Mouse (Mus musculus) stomach, embryonic 16.5 days (tissue): Measurements from ENCODE around the gene Ddit4. TPM values are rescaled to one million over a fixed set of nuclear protein-coding genes. Genes with fewer than 3 reads are reported as not detected.

Experiments
- ATAC-seq: fragments of 200-750 bp; cut with Nextera tagmentation; 2 replicates; pipeline ENCODE4 v1.8.0; 2017; ENCODE audit warnings: moderate number of reproducible peaks, moderate TSS enrichment; ENCODE audit not compliant: insufficient read depth, low FRiP score
- H3K27ac ChIP-seq: fragments of 300-500 bp; sonication (generic); 2 replicates; pipeline ENCODE4 v1.5.1; 2014; ENCODE audit warnings: low read length
- H3K27me3 ChIP-seq: fragments of 300-500 bp; sonication (generic); 2 replicates; pipeline ENCODE4 v1.6.1; 2014; ENCODE audit warnings: low read length, control low read depth, mixed read lengths; ENCODE audit not compliant: control insufficient read depth, insufficient read depth
- H3K36me3 ChIP-seq: fragments of 300-500 bp; sonication (generic); 2 replicates; pipeline ENCODE4 v1.6.1; 2014; ENCODE audit warnings: low read length; ENCODE audit not compliant: control insufficient read depth, insufficient read depth
- H3K4me1 ChIP-seq: fragments of 300-500 bp; sonication (generic); 2 replicates; pipeline ENCODE4 v1.6.1; 2014; ENCODE audit warnings: low read length, control low read depth, mixed read lengths; ENCODE audit not compliant: control insufficient read depth, insufficient read depth
- H3K4me2 ChIP-seq: fragments of 300-500 bp; sonication (generic); 2 replicates; pipeline ENCODE4 v1.6.1; 2014; ENCODE audit warnings: low read depth, low read length, mixed read lengths
- H3K4me3 ChIP-seq: fragments of 300-500 bp; sonication (generic); replicated peaks from 2 replicates; pipeline ENCODE4 v1.5.1; 2014; ENCODE audit warnings: mild to moderate bottlenecking, low read length
- H3K9ac ChIP-seq: fragments of 300-500 bp; sonication (generic); 2 replicates; pipeline ENCODE4 v1.6.1; 2014; ENCODE audit warnings: low read length
- H3K9me3 ChIP-seq: fragments of 300-500 bp; sonication (generic); replicated peaks from 2 replicates; pipeline ENCODE4 v1.6.1; 2016; ENCODE audit warnings: low read length, control low read depth; ENCODE audit not compliant: control insufficient read depth
- WGBS: fragments of 180-500 bp; shearing (Covaris S2); extraction: QIAGEN DNeasy Blood & Tissue Kit; methylation state at CpG from one replicate; pipeline ENCODE4 v1.1.7; 2014; 5-methylcytosine and 5-hydroxymethylcytosine counted together
- polyA plus RNA-seq: library from polyadenylated mRNA; unstranded; fragments of >200 nt; fragmentation: Nextera tagmentation; extraction: Ambion mirVana; gene quantifications from 2 replicates; pipeline ENCODE4 v1.2.1, GENCODE M21; 2015

Ddit4 gene
- polyA plus RNA-seq, 1 experiment from 2014 or later, result 34.8 TPM

DNA sequence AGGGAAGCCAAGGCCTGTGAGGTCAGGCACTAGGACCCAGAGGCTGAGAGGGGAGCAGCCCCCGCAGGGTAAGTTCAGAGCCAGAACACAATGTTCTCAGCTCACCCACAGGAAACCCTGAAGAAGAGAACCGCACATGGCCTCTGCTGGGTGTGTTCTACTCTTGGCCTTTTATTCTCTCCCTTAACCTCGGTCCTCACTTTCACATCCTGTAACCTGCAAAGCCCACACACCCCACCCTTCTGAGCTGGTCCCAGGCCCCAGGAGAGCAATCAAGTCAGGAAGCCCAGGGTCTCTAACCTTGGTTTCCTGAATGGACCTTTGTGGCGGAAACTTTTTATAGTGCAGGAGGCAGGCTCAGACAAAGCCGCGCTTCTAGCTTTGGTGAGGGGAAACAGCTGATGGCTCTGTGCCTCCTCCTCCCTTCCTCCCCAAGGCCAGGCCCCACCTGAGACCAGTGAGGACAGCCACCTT lies 22.6 kb upstream of the Ddit4 start:
- Histone ChIP-seq H3K9ac (peak overlapping the region; percentile 52), H3K4me2 (0 out of 2 replicates have a peak overlapping the region, but pooled peaks have one; percentile 3), H3K4me1 (peaks cover 44% of the 10 kb centered on the region), H3K27me3 (no peaks in the 10 kb centered on the region), H3K36me3 (no peaks in the 10 kb centered on the region), H3K27ac (peak overlapping the region; percentile 79), H3K4me3 (no peak overlapping the region), H3K9me3 (no peaks in the 10 kb centered on the region)
- ATAC-seq, result peak; percentile 57
- 10% methylated on average over 6 of the region's 6 CpGs for WGBS

DNA sequence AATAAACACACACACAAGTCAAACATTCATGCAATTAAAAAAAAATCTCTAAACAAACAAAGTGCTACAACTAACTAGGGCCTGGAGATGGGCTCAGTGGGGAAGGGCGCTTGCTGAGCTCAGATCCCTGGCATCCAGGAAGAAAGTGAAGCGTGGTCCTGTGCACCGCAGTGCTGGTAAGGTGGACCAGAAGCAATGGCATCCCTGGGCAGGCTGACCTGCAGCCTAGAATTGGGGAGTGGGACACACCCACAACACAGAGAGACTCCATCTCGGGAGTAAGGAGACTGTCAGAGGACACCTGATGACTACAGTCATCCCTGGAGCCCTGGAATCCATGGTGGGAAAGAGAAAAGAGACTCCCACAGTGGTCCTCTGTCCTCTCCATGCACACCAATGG lies 21.8 kb upstream of the Ddit4 start:
- Histone ChIP-seq H3K36me3 (no peaks in the 10 kb centered on the region), H3K4me1 (peaks cover 35% of the 10 kb centered on the region), H3K27me3 (no peaks in the 10 kb centered on the region), H3K9ac (0 out of 2 replicates have a peak overlapping the region, but pooled peaks have one; percentile 2), H3K27ac (peak overlapping the region; percentile 79), H3K9me3 (no peaks in the 10 kb centered on the region), H3K4me2 (no peak overlapping the region), H3K4me3 (no peak overlapping the region)
- ATAC-seq, result no peak
- WGBS, result 75% methylated on average over 4 of the region's 4 CpGs

DNA sequence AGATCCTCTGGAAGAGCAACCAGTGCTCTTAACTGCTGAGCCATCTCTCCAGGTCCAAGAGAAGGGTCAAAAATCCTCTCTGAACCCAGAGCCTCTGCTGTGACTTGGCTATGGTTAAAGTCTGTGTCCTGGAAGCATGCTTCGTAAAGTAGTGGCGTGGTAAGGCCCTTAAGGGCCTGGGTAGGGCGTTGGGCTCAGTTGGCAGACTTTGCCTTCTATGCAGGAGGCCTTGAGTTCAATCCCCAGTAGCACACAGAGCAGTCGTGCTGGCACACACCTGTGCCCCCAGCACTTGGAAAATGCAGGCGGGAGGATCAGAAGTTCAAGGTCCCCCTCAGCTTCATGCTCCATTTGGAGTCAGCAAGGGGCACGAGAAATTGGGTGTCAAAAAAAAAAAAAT lies 21.4 kb upstream of the Ddit4 start:
- Histone ChIP-seq H3K27me3 (no peaks in the 10 kb centered on the region), H3K36me3 (no peaks in the 10 kb centered on the region), H3K4me1 (peaks cover 31% of the 10 kb centered on the region), H3K27ac (peak overlapping the region; percentile 57), H3K9ac (no peak overlapping the region), H3K4me2 (no peak overlapping the region), H3K9me3 (no peaks in the 10 kb centered on the region), H3K4me3 (no peak overlapping the region)
- 71% methylated on average over 6 of the region's 6 CpGs for WGBS
- ATAC-seq, result no peak

- Histone ChIP-seq H3K4me1 (peaks cover 29% of the 10 kb centered on the region), H3K36me3 (no peaks in the 10 kb centered on the region), H3K4me2 (no peak overlapping the region), H3K27ac (peak overlapping the region; percentile 57; the same call in 1 of the 2 replicates), H3K9me3 (no peaks in the 10 kb centered on the region), H3K4me3 (no peak overlapping the region), H3K27me3 (no peaks in the 10 kb centered on the region), H3K9ac (no peak overlapping the region)
- WGBS, result 73% methylated on average over 2 of the region's 2 CpGs
- ATAC-seq, result no peak
These were observed 20.9 kb upstream of the Ddit4 start for GRCm38 (mm10) chr10:59972534-59972933.

- H3K9me3 ChIP-seq, result no peaks in the 10 kb centered on the region
- H3K4me1 ChIP-seq, result peaks cover 29% of the 10 kb centered on the region
- WGBS, result 87% methylated on average over 8 of the region's 8 CpGs
- no peak overlapping the region for H3K9ac ChIP-seq
- H3K36me3 ChIP-seq, result no peaks in the 10 kb centered on the region
- ATAC-seq, result no peak
- H3K27ac ChIP-seq, result no peak overlapping the region
- no peak overlapping the region for H3K4me2 ChIP-seq
- no peaks in the 10 kb centered on the region for H3K27me3 ChIP-seq
- no peak overlapping the region for H3K4me3 ChIP-seq
These were observed 20.2 kb upstream of the Ddit4 start for GRCm38 (mm10) chr10:59971813-59972212.

- peak overlapping the region; percentile 87 for H3K27ac ChIP-seq
- no peak for ATAC-seq
- H3K4me1 ChIP-seq, result peaks cover 33% of the 10 kb centered on the region
- no peaks in the 10 kb centered on the region for H3K27me3 ChIP-seq
- H3K36me3 ChIP-seq, result no peaks in the 10 kb centered on the region
- peak overlapping the region; percentile 50 for H3K4me3 ChIP-seq
- WGBS, result 33% methylated on average over 6 of the region's 6 CpGs
- peak overlapping the region; percentile 73 for H3K4me2 ChIP-seq
- peak overlapping the region; percentile 77 for H3K9ac ChIP-seq
- no peaks in the 10 kb centered on the region for H3K9me3 ChIP-seq
These were observed 18.9 kb upstream of the Ddit4 start for GRCm38 (mm10) chr10:59970450-59971062.

- no peaks in the 10 kb centered on the region for H3K36me3 ChIP-seq
- H3K4me3 ChIP-seq, result peak overlapping the region; percentile 50
- H3K9me3 ChIP-seq, result no peaks in the 10 kb centered on the region
- ATAC-seq, result peak; percentile 41
- peak overlapping the region; percentile 87 for H3K27ac ChIP-seq
- H3K4me2 ChIP-seq, result peak overlapping the region; percentile 73
- H3K4me1 ChIP-seq, result peaks cover 38% of the 10 kb centered on the region
- WGBS, result 5% methylated on average over 25 of the region's 25 CpGs
- peak overlapping the region; percentile 77 for H3K9ac ChIP-seq
- H3K27me3 ChIP-seq, result no peaks in the 10 kb centered on the region
These were observed 18.3 kb upstream of the Ddit4 start for GRCm38 (mm10) chr10:59969821-59970449.

GRCm38 (mm10) chr10:59967309-59967942 lies 15.8 kb upstream of the Ddit4 start:
- H3K4me2 ChIP-seq, result no peak overlapping the region
- peaks cover 33% of the 10 kb centered on the region for H3K4me1 ChIP-seq
- H3K36me3 ChIP-seq, result no peaks in the 10 kb centered on the region
- no peaks in the 10 kb centered on the region for H3K27me3 ChIP-seq
- H3K27ac ChIP-seq, result no peak overlapping the region
- no peaks in the 10 kb centered on the region for H3K9me3 ChIP-seq
- no peak for ATAC-seq
- no peak overlapping the region for H3K9ac ChIP-seq
- no peak overlapping the region for H3K4me3 ChIP-seq
- 71% methylated on average over 6 of the region's 6 CpGs for WGBS

DNA sequence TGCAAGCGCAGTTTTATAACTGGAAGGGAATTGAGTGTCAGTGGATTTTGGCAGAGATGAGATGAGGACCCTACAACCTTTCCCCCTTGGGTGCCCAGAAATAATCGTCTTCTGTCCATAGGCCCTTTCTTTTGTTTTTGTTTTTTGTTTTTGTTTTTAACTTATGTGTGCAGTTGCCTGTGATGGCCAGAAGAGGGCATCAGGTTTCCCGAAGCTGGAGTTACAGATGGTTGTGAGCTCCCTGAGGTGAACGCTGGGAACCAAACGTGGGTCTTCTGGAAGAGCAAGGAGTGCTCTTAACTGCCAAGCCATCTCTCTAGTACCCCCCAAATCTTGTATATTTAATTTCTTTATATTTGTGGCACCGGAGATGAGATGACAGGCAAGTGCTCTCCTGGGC lies 15.1 kb upstream of the Ddit4 start:
- Histone ChIP-seq H3K9ac (no peak overlapping the region), H3K36me3 (no peaks in the 10 kb centered on the region), H3K27me3 (no peaks in the 10 kb centered on the region), H3K4me1 (peaks cover 33% of the 10 kb centered on the region), H3K4me3 (no peak overlapping the region), H3K4me2 (no peak overlapping the region), H3K9me3 (no peaks in the 10 kb centered on the region), H3K27ac (no peak overlapping the region)
- 96% methylated on average over 6 of the region's 6 CpGs for WGBS
- no peak for ATAC-seq
